Mouse (Mus musculus) adrenal gland, adult (tissue): ENCODE measurements around the gene Ager.

Source experiments
- DNase-seq, 2 experiments: peaks; one replicate each; pipeline ENCODE4 v3.0.0; 2022 to 2023; ENCODE audit warnings: low spot score in 1 of 2; ENCODE audit not compliant: inconsistent age in 2 of 2

The Ager gene

GRCm38 (mm10) chr17:34583819-34584218 lies 13.8 kb upstream of the Ager start:
- no peak for DNase-seq

- no peak for DNase-seq
Measured at GRCm38 (mm10) chr17:34585121-34585520, 12.5 kb upstream of the Ager start.

GRCm38 (mm10) chr17:34585877-34586771 lies 11.5 kb upstream of the Ager start:
- DNase-seq, result peak in 1 of 2 experiments; percentile 44

GRCm38 (mm10) chr17:34586796-34587422 lies 10.8 kb upstream of the Ager start:
- peak; percentile 87 to 92 for DNase-seq

- peak; percentile 98 to 99 for DNase-seq
Measured at GRCm38 (mm10) chr17:34587423-34587811, 10.2 kb upstream of the Ager start.

GRCm38 (mm10) chr17:34587814-34588213 lies 9.8 kb upstream of the Ager start:
- no peak for DNase-seq

- DNase-seq, result peak in 1 of 2 experiments; percentile 42
Measured at GRCm38 (mm10) chr17:34588767-34589166, 8.9 kb upstream of the Ager start.

- peak in 1 of 2 experiments; percentile 35 for DNase-seq
Measured at GRCm38 (mm10) chr17:34589206-34589605, 8.5 kb upstream of the Ager start.

- DNase-seq, result peak; percentile 54 to 74
Measured at GRCm38 (mm10) chr17:34589681-34590101, 8.0 kb upstream of the Ager start, which contains the start of gene Gpsm3. Gene Gpsm3, plus strand, starts transcription at chr17:34589806.

- peak; percentile 38 to 58 for DNase-seq
Measured at GRCm38 (mm10) chr17:34590154-34590987, 7.3 kb upstream of the Ager start.

GRCm38 (mm10) chr17:34591029-34591993 lies 6.4 kb upstream of the Ager start, which contains the start of gene Pbx2:
Gene Pbx2, plus strand, starts transcription at chr17:34591266.
- DNase-seq, result peak; percentile 37 to 72

- peak; percentile 92 to 96 for DNase-seq
Measured at GRCm38 (mm10) chr17:34591994-34592375, 5.7 kb upstream of the Ager start.

GRCm38 (mm10) chr17:34592581-34593549 lies 4.8 kb upstream of the Ager start:
- DNase-seq, result peak; percentile 56 to 78

- DNase-seq, result peak; percentile 34 to 54
Measured at GRCm38 (mm10) chr17:34593752-34594525, 3.7 kb upstream of the Ager start.

GRCm38 (mm10) chr17:34596098-34596497 lies 1.6 kb upstream of the Ager start:
- DNase-seq, result no peak

- peak; percentile 21 to 43 for DNase-seq
Measured at GRCm38 (mm10) chr17:34599891-34600290, 2.2 kb downstream of the Ager start.

- peak; percentile 30 to 56 for DNase-seq
Measured at GRCm38 (mm10) chr17:34601796-34602195, 4.1 kb downstream of the Ager start.
